Mouse (Mus musculus) liver, embryonic 14.5 days (tissue): ENCODE measurements around the gene Tubg1.

ENCODE experiments used
- CTCF ChIP-seq: IDR thresholded peaks from 2 replicates; pipeline ENCODE4 v1.5.1; 2016; ENCODE audit warnings: antibody characterized with exemption, low read depth, control low read depth
- EP300 ChIP-seq: IDR thresholded peaks from 2 replicates; pipeline ENCODE4 v1.6.1; 2016; ENCODE audit warnings: antibody characterized with exemption, low read depth

DNA sequence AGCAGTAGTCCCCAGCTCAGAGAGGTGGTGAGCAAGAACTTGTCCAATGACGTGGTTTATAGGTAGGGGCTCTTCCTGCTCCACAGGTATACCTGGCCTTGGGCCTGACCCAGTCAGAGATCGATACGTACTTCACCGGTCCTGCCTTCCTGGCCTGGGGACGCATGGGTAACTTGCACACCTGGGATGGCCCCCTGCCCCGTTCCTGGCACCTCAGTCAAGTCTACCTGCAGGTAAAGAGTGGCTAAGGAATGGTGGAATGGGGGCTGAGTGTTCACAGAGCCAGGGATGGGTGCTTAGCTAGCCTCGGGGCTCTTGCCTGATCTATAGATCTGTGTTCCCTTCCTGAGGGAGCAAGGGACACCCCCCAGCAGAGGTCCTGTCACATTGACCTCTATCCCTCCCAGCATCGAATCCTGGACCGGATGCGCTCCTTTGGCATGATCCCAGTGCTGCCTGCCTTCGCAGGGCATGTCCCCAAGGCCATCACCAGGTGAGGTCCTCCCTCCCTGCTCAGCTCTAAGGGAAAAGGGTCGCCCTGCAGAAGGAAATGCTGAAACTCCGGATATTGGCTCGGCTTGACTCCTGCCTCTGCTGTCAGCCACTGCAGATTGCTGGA lies 47.8 kb upstream of the Tubg1 start:
- no peak for TF ChIP-seq CTCF
- no peak for TF ChIP-seq EP300
